Mouse (Mus musculus) forebrain, embryonic 11.5 days (tissue): ENCODE results near the gene Bex2. TPM values are rescaled to one million over a fixed set of nuclear protein-coding genes. Genes with fewer than 3 reads are reported as not detected.
"Not testable (repeated sequence)": the region's sequence is repeated elsewhere in the genome, so short reads cannot be mapped to it uniquely, and the experiment has no call there.

Source experiments
- ATAC-seq: fragments of 200-750 bp; cut with Nextera tagmentation; replicated peaks from 2 replicates; pipeline ENCODE4 v1.8.0; 2017; ENCODE audit warnings: moderate TSS enrichment; ENCODE audit not compliant: low FRiP score
- DNase-seq: peaks from one replicate; pipeline ENCODE4 v3.0.0-alpha.2; 2017; ENCODE audit warnings: low spot score
- H3K27ac ChIP-seq: fragments of 300-500 bp; sonication (generic); 2 replicates; pipeline ENCODE4 v1.5.1; 2014; ENCODE audit warnings: low read depth, low read length
- H3K27me3 ChIP-seq: fragments of 300-500 bp; sonication (generic); 2 replicates; pipeline ENCODE4 v1.6.1; 2014; ENCODE audit warnings: mild to moderate bottlenecking, low read length, mixed read lengths; ENCODE audit not compliant: control insufficient read depth, insufficient read depth
- H3K36me3 ChIP-seq: fragments of 300-500 bp; sonication (generic); 2 replicates; pipeline ENCODE4 v1.6.1; 2014; ENCODE audit warnings: mild to moderate bottlenecking, low read length, moderate library complexity, mixed read lengths; ENCODE audit not compliant: control insufficient read depth, insufficient read depth
- H3K4me1 ChIP-seq: fragments of 300-500 bp; sonication (generic); replicated peaks from 2 replicates; pipeline ENCODE4 v1.6.1; 2014; ENCODE audit warnings: low read length, mixed read lengths; ENCODE audit not compliant: control insufficient read depth, insufficient read depth
- H3K4me2 ChIP-seq: fragments of 300-500 bp; sonication (generic); 2 replicates; pipeline ENCODE4 v1.6.1; 2014; ENCODE audit warnings: low read depth, mild to moderate bottlenecking, low read length, moderate library complexity, mixed read lengths; ENCODE audit not compliant: severe bottlenecking
- H3K4me3 ChIP-seq: fragments of 300-500 bp; sonication (generic); 2 replicates; pipeline ENCODE4 v1.5.1; 2014; ENCODE audit warnings: low read depth, low read length
- H3K9ac ChIP-seq: fragments of 300-500 bp; sonication (generic); 2 replicates; pipeline ENCODE4 v1.6.1; 2014; ENCODE audit warnings: low read length
- H3K9me3 ChIP-seq: fragments of 300-500 bp; sonication (generic); 2 replicates; pipeline ENCODE4 v1.6.1; 2016; ENCODE audit warnings: low read length, mixed read lengths; ENCODE audit not compliant: control insufficient read depth
- WGBS: fragments of 180-500 bp; shearing (Covaris S2); extraction: QIAGEN DNeasy Blood & Tissue Kit; methylation state at CpG from one replicate; pipeline ENCODE4 v1.1.7; 2014; 5-methylcytosine and 5-hydroxymethylcytosine counted together
- polyA plus RNA-seq: library from polyadenylated mRNA; unstranded; fragments of >200 nt; fragmentation: Nextera tagmentation; extraction: Ambion mirVana; gene quantifications from 2 replicates; pipeline ENCODE4 v1.2.1, GENCODE M21; 2014

Gene Bex2
- polyA plus RNA-seq, result 302 and 303 TPM in 2 replicates

DNA sequence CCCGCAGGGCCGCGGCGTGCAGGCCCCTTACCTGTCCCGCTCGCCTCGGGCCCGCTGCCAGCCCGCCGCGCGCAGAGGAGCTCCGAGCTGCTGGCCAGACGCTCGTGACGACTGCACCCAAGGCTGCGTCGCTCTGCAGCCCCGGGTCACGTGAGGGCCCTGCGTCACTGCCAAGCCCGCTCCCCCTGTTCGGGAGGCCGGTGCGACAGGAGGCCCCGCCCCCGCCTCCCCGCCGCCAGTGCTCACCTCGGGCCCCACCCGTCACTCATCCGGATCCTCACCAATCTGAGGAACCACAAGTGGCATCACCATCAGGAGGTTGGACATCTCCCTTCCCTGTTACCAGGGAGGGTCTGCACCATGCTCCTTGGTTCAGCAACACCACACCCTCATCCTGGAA is at the start of gene Bex2:
Gene Bex2, minus strand, starts transcription at position 217 of the 400 bp plus-strand sequence.
- Histone ChIP-seq H3K4me2 (peak within 1 kb of the TSS; percentile 31; the same call in 1 of the 2 replicates), H3K4me3 (peak within 1 kb of the TSS; percentile 34), H3K9ac (peak within 1 kb of the TSS; percentile 58)
- H3K9me3 ChIP-seq, H3K36me3 ChIP-seq, H3K4me1 ChIP-seq, H3K27me3 ChIP-seq, H3K27ac ChIP-seq: not testable (repeated sequence)
- ATAC-seq, result peak; percentile 98
- DNase-seq, result peak; percentile 52
- no CpG with 5 or more reads among the region's 32 CpGs for WGBS

DNA sequence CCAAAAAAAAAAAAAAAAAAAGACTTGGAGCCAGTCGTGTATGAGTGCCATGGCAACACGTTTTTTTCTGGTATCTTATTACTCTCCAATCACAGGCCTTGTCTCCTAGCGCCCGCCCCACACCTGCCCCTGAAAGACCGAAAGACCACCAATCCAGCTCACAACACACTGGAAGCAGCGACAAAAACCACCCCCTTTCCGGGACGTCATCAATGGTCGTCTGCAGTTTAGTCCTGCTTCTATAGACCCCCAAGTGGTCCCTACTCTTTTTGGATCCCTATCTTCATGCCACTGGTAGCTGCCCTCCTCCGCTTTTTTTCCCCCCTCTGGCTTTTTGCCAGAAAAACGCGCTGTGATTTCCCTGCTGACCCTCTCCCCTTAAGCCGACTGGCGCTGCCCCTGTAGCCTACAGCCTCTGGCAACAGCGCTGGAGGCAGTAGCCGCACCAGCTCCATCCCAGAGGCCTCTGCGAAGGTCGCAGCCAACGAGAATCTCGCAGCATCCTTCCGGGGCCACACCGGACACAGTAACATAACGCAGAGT is 47.5 kb upstream of the Bex2 start:
- H3K27me3 ChIP-seq, result no peaks in the 10 kb centered on the region; the same call in 1 of the 2 replicates
- H3K4me2 ChIP-seq, result peak overlapping the region; percentile 48
- H3K27ac ChIP-seq, result 0 out of 2 replicates have a peak overlapping the region, but pooled peaks have one; percentile 41
- ATAC-seq, result peak; percentile 99
- H3K9ac ChIP-seq, result peak overlapping the region; percentile 27
- peak; percentile 81 for DNase-seq
- no peaks in the 10 kb centered on the region for H3K4me1 ChIP-seq
- 24% methylated on average over 23 of the region's 23 CpGs for WGBS
- no peaks in the 10 kb centered on the region for H3K36me3 ChIP-seq
- H3K9me3 ChIP-seq, result no peaks in the 10 kb centered on the region
- peak overlapping the region; percentile 32 for H3K4me3 ChIP-seq

DNA sequence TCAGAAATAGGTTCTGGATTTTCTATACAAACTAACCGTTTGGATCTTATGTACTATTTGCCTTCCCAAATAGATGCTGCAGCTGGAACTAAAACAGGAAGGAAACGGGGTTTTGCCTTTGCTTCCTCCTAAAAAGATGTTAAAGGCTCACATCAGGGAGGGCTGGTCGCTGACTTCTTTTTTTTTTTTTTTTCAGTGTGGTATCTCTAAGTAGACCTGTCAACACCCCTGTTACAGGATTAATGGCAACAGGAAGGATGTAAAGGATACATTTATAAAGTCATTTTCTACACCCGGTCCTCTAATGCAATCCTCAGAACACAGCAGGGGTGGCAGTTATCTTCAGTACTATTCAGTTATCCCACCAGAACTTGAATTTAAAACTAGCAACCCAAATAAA is 47.0 kb upstream of the Bex2 start:
- no peaks in the 10 kb centered on the region for H3K9me3 ChIP-seq
- peak overlapping the region; percentile 48; the same call in 1 of the 2 replicates for H3K4me2 ChIP-seq
- H3K4me1 ChIP-seq, result no peaks in the 10 kb centered on the region
- no peaks in the 10 kb centered on the region for H3K36me3 ChIP-seq
- ATAC-seq (0 out of 2 replicates have a peak, but pooled peaks have one; percentile 4), DNase-seq (no peak)
- H3K9ac ChIP-seq, result no peak overlapping the region
- WGBS, result 37% methylated on average over 4 of the region's 4 CpGs
- H3K27me3 ChIP-seq, result no peaks in the 10 kb centered on the region; the same call in 1 of the 2 replicates
- no peak overlapping the region for H3K27ac ChIP-seq
- no peak overlapping the region for H3K4me3 ChIP-seq

DNA sequence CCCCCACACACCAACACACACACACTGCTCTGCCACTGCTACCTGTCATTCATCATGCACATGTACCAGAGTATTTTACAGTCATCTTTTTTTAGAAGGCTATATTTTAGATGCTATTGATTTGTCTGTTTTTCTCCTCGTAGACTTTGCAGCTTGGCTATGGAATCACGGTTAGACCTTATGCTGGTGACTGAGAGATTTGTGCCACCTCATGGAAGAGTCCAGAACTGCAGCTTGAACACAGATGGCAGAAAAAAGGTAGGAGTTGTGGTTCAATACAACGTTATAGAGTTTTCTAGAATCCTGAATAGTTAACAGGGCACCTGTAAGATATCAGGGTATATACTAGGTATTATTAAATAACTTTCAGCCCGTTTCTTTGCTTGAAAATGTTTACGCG is 39.9 kb upstream of the Bex2 start:
- H3K36me3 ChIP-seq, result no peaks in the 10 kb centered on the region
- no peaks in the 10 kb centered on the region for H3K4me1 ChIP-seq
- ATAC-seq (no peak), DNase-seq (peak; percentile 54)
- WGBS, result 47% methylated on average over 6 of the region's 6 CpGs
- no peak overlapping the region for H3K9ac ChIP-seq
- no peak overlapping the region for H3K4me2 ChIP-seq
- no peaks in the 10 kb centered on the region for H3K9me3 ChIP-seq
- no peaks in the 10 kb centered on the region for H3K27me3 ChIP-seq
- H3K27ac ChIP-seq, result no peak overlapping the region
- no peak overlapping the region for H3K4me3 ChIP-seq

DNA sequence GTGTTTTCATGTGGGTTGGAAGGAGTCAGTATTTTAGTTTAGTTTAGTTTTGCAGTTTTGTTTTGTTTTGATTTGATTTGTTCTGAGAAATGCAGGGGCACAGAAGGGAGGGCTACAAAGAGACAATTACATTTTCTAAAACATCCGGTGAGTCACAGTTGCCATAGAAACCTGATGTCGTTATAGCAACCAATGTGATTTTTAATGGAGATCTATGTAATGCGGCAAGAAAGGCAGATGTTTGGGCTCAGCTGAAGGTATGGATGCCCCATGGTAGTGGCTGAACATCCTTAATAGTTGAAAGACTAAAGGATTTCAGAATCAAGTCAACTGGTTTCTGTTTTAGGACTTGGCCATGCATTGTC is 36.7 kb upstream of the Bex2 start:
- Histone ChIP-seq H3K4me2 (no peak overlapping the region), H3K27me3 (no peaks in the 10 kb centered on the region), H3K27ac (no peak overlapping the region), H3K36me3 (no peaks in the 10 kb centered on the region), H3K9me3 (no peaks in the 10 kb centered on the region), H3K4me3 (no peak overlapping the region), H3K9ac (no peak overlapping the region), H3K4me1 (no peaks in the 10 kb centered on the region)
- DNase-seq, result no peak
- WGBS, result 51% methylated on average over 3 of the region's 3 CpGs
- no peak for ATAC-seq

DNA sequence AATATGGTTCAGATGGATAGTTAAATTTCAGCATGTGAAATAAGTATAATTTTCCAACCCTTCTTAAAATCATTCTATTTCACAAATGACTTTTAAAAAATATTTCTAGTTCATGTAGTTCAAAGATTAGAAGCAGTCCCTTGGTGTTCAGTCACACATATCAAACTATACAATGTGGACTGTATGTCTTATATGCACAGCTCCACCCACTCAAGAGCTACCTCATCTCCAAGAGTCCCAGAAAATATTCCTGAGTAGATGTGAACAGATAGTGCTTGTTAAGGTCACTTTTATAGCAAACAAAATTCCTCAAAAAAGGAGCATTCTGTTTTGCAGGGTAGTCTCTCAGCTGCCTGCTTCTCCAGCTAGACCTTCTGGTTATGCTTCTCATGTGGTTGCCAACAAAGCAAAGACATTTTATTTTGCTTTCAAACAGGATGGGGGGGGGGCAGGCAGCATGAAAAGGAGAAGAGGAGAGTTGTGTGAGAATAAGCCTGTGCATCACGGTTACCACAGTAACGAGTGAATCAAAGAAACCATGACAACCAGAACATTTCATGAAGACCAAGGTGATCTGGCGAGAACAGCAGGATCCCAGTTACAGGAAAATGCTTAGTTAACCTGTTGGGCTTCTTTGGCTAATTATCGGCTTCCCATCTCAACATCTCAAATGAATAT is 36.1 kb upstream of the Bex2 start:
- Histone ChIP-seq H3K4me3 (no peak overlapping the region), H3K4me1 (no peaks in the 10 kb centered on the region), H3K9ac (no peak overlapping the region), H3K36me3 (no peaks in the 10 kb centered on the region), H3K4me2 (no peak overlapping the region), H3K9me3 (no peaks in the 10 kb centered on the region), H3K27ac (no peak overlapping the region), H3K27me3 (no peaks in the 10 kb centered on the region)
- DNase-seq (no peak), ATAC-seq (0 out of 2 replicates have a peak, but pooled peaks have one; percentile 53)
- WGBS, result 55% methylated on average over 4 of the region's 4 CpGs

DNA sequence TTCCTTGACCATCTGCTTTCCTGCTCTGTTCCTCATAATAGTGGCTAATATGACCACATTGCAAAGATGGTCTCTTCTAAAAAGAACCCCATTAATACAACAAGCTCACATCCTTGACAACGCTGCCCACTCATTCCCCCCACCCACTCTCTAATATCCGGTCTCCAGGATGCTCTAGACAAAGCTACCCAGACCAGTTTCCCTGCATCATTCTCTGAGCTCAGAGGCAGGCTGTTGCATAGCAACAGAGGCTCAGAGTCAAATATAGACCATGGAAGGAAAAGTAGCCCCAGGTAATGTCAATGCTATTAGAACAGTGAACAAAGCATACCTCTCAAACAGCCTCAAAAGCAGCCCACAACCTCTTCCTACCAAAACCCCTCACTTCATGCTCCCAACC is 26.4 kb upstream of the Bex2 start:
- ATAC-seq (no peak), DNase-seq (no peak)
- H3K36me3 ChIP-seq, result no peaks in the 10 kb centered on the region
- peaks cover under 1% of the 10 kb centered on the region; the same call in 1 of the 2 replicates for H3K27me3 ChIP-seq
- no peak overlapping the region for H3K4me2 ChIP-seq
- no peaks in the 10 kb centered on the region for H3K9me3 ChIP-seq
- H3K4me3 ChIP-seq, result no peak overlapping the region
- no peak overlapping the region for H3K27ac ChIP-seq
- no peaks in the 10 kb centered on the region for H3K4me1 ChIP-seq
- no peak overlapping the region for H3K9ac ChIP-seq
- 52% methylated on average over 2 of the region's 2 CpGs for WGBS

DNA sequence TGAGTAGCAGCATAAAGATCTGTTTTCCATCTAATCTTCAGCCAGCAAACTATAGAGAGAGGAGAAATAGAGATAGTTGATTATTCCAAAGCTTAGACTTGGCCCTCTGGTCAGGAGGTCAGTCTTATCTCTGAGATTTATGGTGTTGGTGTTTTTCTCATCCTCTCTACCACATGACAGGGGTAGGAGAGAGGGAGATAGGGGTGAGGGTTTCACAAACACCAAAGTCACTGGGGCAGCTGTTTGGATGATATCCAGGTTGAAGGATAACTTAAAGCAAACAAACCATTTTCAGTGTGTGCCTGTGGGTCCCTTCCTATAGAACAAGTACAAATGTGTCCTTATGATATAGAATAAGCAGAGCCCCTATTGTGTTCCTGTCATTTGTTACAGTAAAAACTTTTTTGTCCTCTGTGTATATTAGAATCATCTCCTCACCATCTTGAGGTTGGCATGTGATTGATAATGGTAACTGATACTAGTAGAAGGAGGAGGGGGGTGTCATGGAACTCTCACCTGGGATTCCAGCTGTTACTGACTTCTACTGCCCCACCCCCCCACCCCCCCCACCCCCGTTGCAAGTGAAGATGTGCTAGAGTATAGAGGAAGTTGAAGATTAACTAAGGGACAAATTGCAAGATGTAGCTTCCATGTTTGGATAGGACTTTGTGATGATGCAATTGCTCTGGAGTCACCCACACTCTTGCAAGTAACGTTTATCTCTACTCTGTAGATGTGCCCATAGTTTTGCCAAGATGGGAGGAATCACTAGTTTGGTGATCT is 24.7 kb upstream of the Bex2 start:
- Histone ChIP-seq H3K36me3 (no peaks in the 10 kb centered on the region), H3K9ac (no peak overlapping the region), H3K4me3 (no peak overlapping the region), H3K4me2 (no peak overlapping the region), H3K9me3 (no peaks in the 10 kb centered on the region), H3K27ac (no peak overlapping the region), H3K27me3 (peaks cover 2% of the 10 kb centered on the region; the same call in 1 of the 2 replicates), H3K4me1 (no peaks in the 10 kb centered on the region)
- DNase-seq (no peak), ATAC-seq (no peak)
- WGBS, result 65% methylated on average over 2 of the region's 2 CpGs
